Mouse (Mus musculus) gastrocnemius, postnatal 36 days (tissue): ENCODE measurements at regions not wholly inside any gene's neighbourhood (a gene's known extent, or its start where the extent isn't known, plus 50 kb on each side); places are given as distances from the start of the nearest gene placed in this dataset.

Experiments
- DNase-seq, 2 experiments: peaks; one replicate each; pipeline ENCODE4 v3.0.0; 2022
- intact Hi-C: fragments of 180-260 bp; cut with DNase I; formaldehyde crosslinking; loops from one replicate; pipeline ENCODE4 v1.15.1; 2025

- intact Hi-C loops = no loop called here
- DNase-seq = no peak
These were observed 54.2 kb upstream of the Cplx2 start for GRCm38 (mm10) chr13:54316907-54317306.

GRCm38 (mm10) chr13:54318161-54318560, 53.0 kb upstream of the Cplx2 start:
- intact Hi-C loops = no loop called here
- DNase-seq = no peak

- DNase-seq = no peak
- intact Hi-C loops = no loop called here
These were observed 52.5 kb upstream of the Cplx2 start for GRCm38 (mm10) chr13:54318601-54319000.

- no peak for DNase-seq
- intact Hi-C loops = loop anchor here (2.0 kb wide), 1 partner anchor 73 kb away; no protein-coding TSS in a partner anchor
These were observed 50.9 kb upstream of the Cplx2 start for GRCm38 (mm10) chr13:54320212-54320611.

GRCm38 (mm10) chr13:54321011-54321410, 50.1 kb upstream of the Cplx2 start:
- DNase-seq = no peak

More at GRCm38 (mm10) chr13:54321011-54321410, 50.1 kb upstream of the Cplx2 start:
- intact Hi-C loops = loop anchor here (2.0 kb wide), 1 partner anchor 74 kb away; no protein-coding TSS in a partner anchor
